Mouse (Mus musculus): ENCODE measurements around the gene Slamf9. TPM values are rescaled to one million over a fixed set of nuclear protein-coding genes. Genes with fewer than 3 reads are reported as not detected.

Slamf9 gene
- total and polyA plus RNA-seq, 3 experiments = 0.38 TPM; not detected in 2

- H3K9ac ChIP-seq (ENCODE audit: control insufficient read depth, low read depth, low read length, poor library complexity, severe bottlenecking) = no peak overlapping the region
- TF ChIP-seq TBP (IDR thresholded peaks at IDR 0.05; ENCODE audit: low read depth, low read length) (no peak), NRF1 (IDR thresholded peaks at IDR 0.05; ENCODE audit: insufficient read depth, low read depth, low read length, poor library complexity, severe bottlenecking) (no peak), CHD1 (IDR thresholded peaks at IDR 0.05; ENCODE audit: low read depth, low read length) (no peak), MAFK (IDR thresholded peaks at IDR 0.05; ENCODE audit: borderline replicate concordance, low read depth, low read length) (no peak), ZC3H11A (IDR thresholded peaks at IDR 0.05; ENCODE audit: low read depth, low read length) (no peak), KAT2A (conservative IDR thresholded peaks at IDR 0.05; ENCODE audit: low read depth, low read length) (no peak), ZKSCAN1 (IDR thresholded peaks at IDR 0.05; ENCODE audit: low read depth, low read length) (no peak), UBTF (IDR thresholded peaks at IDR 0.05; ENCODE audit: borderline replicate concordance, insufficient read depth, low read depth, low read length) (no peak), MAZ (IDR thresholded peaks at IDR 0.05; ENCODE audit: low read depth, low read length) (no peak), USF1 (IDR thresholded peaks at IDR 0.05; ENCODE audit: low read depth, low read length) (no peak), MEF2A (IDR thresholded peaks at IDR 0.05; ENCODE audit: extremely low read depth, insufficient replicate concordance, low read depth, low read length, poor library complexity, severe bottlenecking) (no peak), ELF1 (IDR thresholded peaks at IDR 0.05; ENCODE audit: low read depth, low read length) (no peak), BHLHE40 (IDR thresholded peaks at IDR 0.05; ENCODE audit: borderline replicate concordance, low read depth, low read length) (no peak), ZNF384 (IDR thresholded peaks at IDR 0.05; ENCODE audit: low read depth, low read length) (no peak)
- no peak overlapping the region for H3K4me3 ChIP-seq (ENCODE audit: control insufficient read depth in 1 of 2, insufficient read depth in 1 of 2, low read depth in 2 of 2, low read length in 2 of 2)
- no peaks in the 10 kb centered on the region for H3K9me3 ChIP-seq (replicated peaks; ENCODE audit: insufficient read depth, low read length)
- H3K27ac ChIP-seq (ENCODE audit: control insufficient read depth, low read depth, low read length) = no peak overlapping the region
- no peak for DNase-seq (ENCODE audit: low read depth, low spot score)
- peaks cover 23% of the 10 kb centered on the region for H3K79me2 ChIP-seq (ENCODE audit: control insufficient read depth, insufficient read depth, low read length, poor library complexity)
- no peaks in the 10 kb centered on the region; a peak in 1 of 4 replicates for H3K27me3 ChIP-seq (ENCODE audit: control insufficient read depth in 1 of 2, insufficient read depth in 2 of 2, low read length in 2 of 2)
- H3K36me3 ChIP-seq (ENCODE audit: control insufficient read depth in 1 of 2, insufficient read depth in 2 of 2, low read length in 2 of 2) = peaks cover 0 to 13% of the 10 kb centered on the region in 2 experiments; a peak in 2 of 4 replicates
- peaks cover 4 to 22% of the 10 kb centered on the region in 2 experiments for H3K4me1 ChIP-seq (ENCODE audit: control insufficient read depth in 1 of 2, insufficient read depth in 2 of 2, low read length in 2 of 2)
These were observed 22.3 kb downstream of the Slamf9 start for GRCm38 (mm10) chr1:172497428-172497827.

GRCm38 (mm10) chr1:172499765-172500441 is 24.7 kb downstream of the Slamf9 start, which contains the start of gene Tagln2:
Tagln2 (plus strand) TSS chr1:172500047.
- Histone ChIP-seq H3K9ac (ENCODE audit: control insufficient read depth, low read depth, low read length, poor library complexity, severe bottlenecking) (peak within 1 kb of the TSS; percentile 92), H3K36me3 (ENCODE audit: control insufficient read depth in 1 of 2, insufficient read depth in 2 of 2, low read length in 2 of 2) (peaks cover 0 to 23% of the 10 kb centered on the region in 2 experiments; a peak in 2 of 4 replicates), H3K27ac (ENCODE audit: control insufficient read depth, low read depth, low read length) (peak within 1 kb of the TSS; percentile 85), H3K27me3 (ENCODE audit: control insufficient read depth in 1 of 2, insufficient read depth in 2 of 2, low read length in 2 of 2) (no peaks in the 10 kb centered on the region), H3K4me3 (ENCODE audit: control insufficient read depth in 1 of 2, insufficient read depth in 1 of 2, low read depth in 2 of 2, low read length in 2 of 2) (peak within 1 kb of the TSS; percentile 65 to 91), H3K79me2 (ENCODE audit: control insufficient read depth, insufficient read depth, low read length, poor library complexity) (peaks cover 43% of the 10 kb centered on the region), H3K4me1 (ENCODE audit: control insufficient read depth in 1 of 2, insufficient read depth in 2 of 2, low read length in 2 of 2) (peaks cover 9 to 37% of the 10 kb centered on the region in 2 experiments), H3K9me3 (replicated peaks; ENCODE audit: insufficient read depth, low read length) (no peaks in the 10 kb centered on the region)
- TF ChIP-seq ZKSCAN1 (IDR thresholded peaks at IDR 0.05; ENCODE audit: low read depth, low read length) (no peak), USF1 (IDR thresholded peaks at IDR 0.05; ENCODE audit: low read depth, low read length) (peak; percentile 52; the same call in 1 of the 2 replicates), TAL1 (IDR thresholded peaks at IDR 0.05; ENCODE audit: low read length) (no peak), NELFE (IDR thresholded peaks at IDR 0.05; ENCODE audit: low read depth, low read length) (peak; percentile 83), ZMIZ1 (IDR thresholded peaks at IDR 0.05; ENCODE audit: low read depth, low read length) (peak; percentile 78), RCOR1 (IDR thresholded peaks at IDR 0.05; ENCODE audit: low read depth, low read length) (no peak), TBP (IDR thresholded peaks at IDR 0.05; ENCODE audit: low read depth, low read length) (peak; percentile 94), JUND (IDR thresholded peaks at IDR 0.05; ENCODE audit: low read depth, low read length) (no peak), ZNF384 (IDR thresholded peaks at IDR 0.05; ENCODE audit: low read depth, low read length) (peak; percentile 82), HCFC1 (IDR thresholded peaks at IDR 0.05; ENCODE audit: low read depth, low read length) (peak; percentile 46; the same call in 1 of the 2 replicates), TCF12 (IDR thresholded peaks at IDR 0.05; ENCODE audit: low read depth, low read length) (peak; percentile 27; the same call in 1 of the 2 replicates), MAZ (IDR thresholded peaks at IDR 0.05; ENCODE audit: low read depth, low read length) (no peak), SMC3 (IDR thresholded peaks at IDR 0.05; ENCODE audit: low read depth, low read length) (peak; percentile 22), POLR2AphosphoS2 (IDR thresholded peaks at IDR 0.05; ENCODE audit: low read length) (peak; percentile 85; the same call in 1 of the 2 replicates), UBTF (IDR thresholded peaks at IDR 0.05; ENCODE audit: borderline replicate concordance, insufficient read depth, low read depth, low read length) (no peak), CTCF (IDR thresholded peaks at IDR 0.05 in 2 of 3, conservative IDR thresholded peaks at IDR 0.05 in 1 of 3; ENCODE audit: control insufficient read depth in 1 of 3, insufficient read depth in 1 of 3, low read depth in 2 of 3, low read length in 3 of 3, poor library complexity in 1 of 3, severe bottlenecking in 1 of 3) (peak; percentile 19 to 46 (median 33); a peak in 4 of 6 replicates), MXI1 (IDR thresholded peaks at IDR 0.05; ENCODE audit: low read depth, low read length) (peak; percentile 51), POLR2A (IDR thresholded peaks at IDR 0.05; ENCODE audit: control insufficient read depth in 1 of 2, insufficient read depth in 1 of 2, low read depth in 1 of 2, low read length in 2 of 2, poor library complexity in 1 of 2) (peak; percentile 89 to 94)
- peak; percentile 87 for DNase-seq (ENCODE audit: low read depth, low spot score)

All from MEL (cell line).